Mouse (Mus musculus) hindbrain, embryonic 14.5 days (tissue): ENCODE data around the gene Tuba4a. TPM values are rescaled to one million over a fixed set of nuclear protein-coding genes. Genes with fewer than 3 reads are reported as not detected.
"Not testable (repeated sequence)": the region's sequence is repeated elsewhere in the genome, so short reads cannot be mapped to it uniquely, and the experiment has no call there.

ENCODE experiments used
- ATAC-seq: fragments of 200-750 bp; cut with Nextera tagmentation; 2 replicates; pipeline ENCODE4 v1.8.0; 2017; ENCODE audit warnings: moderate number of reproducible peaks, mild to moderate bottlenecking, moderate TSS enrichment, moderate library complexity; ENCODE audit not compliant: low FRiP score
- DNase-seq: peaks from one replicate; pipeline ENCODE4 v3.0.0-alpha.2; 2015; ENCODE audit warnings: low spot score
- H3K27ac ChIP-seq: fragments of 300-500 bp; sonication (generic); 2 replicates; pipeline ENCODE4 v1.5.1; 2014; ENCODE audit warnings: mild to moderate bottlenecking, moderate library complexity
- H3K27me3 ChIP-seq: fragments of 300-500 bp; sonication (generic); 2 replicates; pipeline ENCODE4 v1.6.1; 2014; ENCODE audit warnings: mild to moderate bottlenecking, low read length, mixed read lengths; ENCODE audit not compliant: control insufficient read depth, insufficient read depth
- H3K36me3 ChIP-seq: fragments of 300-500 bp; sonication (generic); replicated peaks from 2 replicates; pipeline ENCODE4 v1.6.1; 2014; ENCODE audit not compliant: control insufficient read depth, insufficient read depth
- H3K4me1 ChIP-seq: fragments of 300-500 bp; sonication (generic); replicated peaks from 2 replicates; pipeline ENCODE4 v1.6.1; 2014; ENCODE audit warnings: antibody characterized with exemption, low read length, mixed read lengths; ENCODE audit not compliant: control insufficient read depth, insufficient read depth
- H3K4me2 ChIP-seq: fragments of 300-500 bp; sonication (generic); replicated peaks from 2 replicates; pipeline ENCODE4 v1.6.1; 2014; ENCODE audit warnings: mild to moderate bottlenecking, moderate library complexity
- H3K4me3 ChIP-seq: fragments of 300-500 bp; sonication (generic); replicated peaks from 2 replicates; pipeline ENCODE4 v1.5.1; 2014; ENCODE audit warnings: mild to moderate bottlenecking, low read length
- H3K9ac ChIP-seq: fragments of 300-500 bp; sonication (generic); 2 replicates; pipeline ENCODE4 v1.6.1; 2014
- H3K9me3 ChIP-seq: fragments of 300-500 bp; sonication (generic); 2 replicates; pipeline ENCODE4 v1.6.1; 2016; ENCODE audit warnings: low read length; ENCODE audit not compliant: control insufficient read depth
- WGBS: fragments of 180-500 bp; shearing (Covaris S2); extraction: QIAGEN DNeasy Blood & Tissue Kit; methylation state at CpG from one replicate; pipeline ENCODE4 v1.1.7; 2014; 5-methylcytosine and 5-hydroxymethylcytosine counted together
- polyA plus RNA-seq: library from polyadenylated mRNA; unstranded; fragments of >200 nt; fragmentation: Nextera tagmentation; extraction: Ambion mirVana; gene quantifications from 2 replicates; pipeline ENCODE4 v1.2.1, GENCODE M21; 2014

Gene Tuba4a
- polyA plus RNA-seq, 1 experiment from 2014 or later: 13.8 TPM

GRCm38 (mm10) chr1:75239591-75239990 is 19.9 kb upstream of the Tuba4a start:
- H3K4me1 ChIP-seq: peaks cover 15% of the 10 kb centered on the region
- no peak overlapping the region for H3K27ac ChIP-seq
- no peak for ATAC-seq
- no peaks in the 10 kb centered on the region for H3K9me3 ChIP-seq
- peaks cover 30% of the 10 kb centered on the region for H3K36me3 ChIP-seq
- no peak for DNase-seq
- no peak overlapping the region for H3K4me2 ChIP-seq
- WGBS: 83% methylated on average over 10 of the region's 10 CpGs
- no peak overlapping the region for H3K9ac ChIP-seq
- no peaks in the 10 kb centered on the region for H3K27me3 ChIP-seq
- no peak overlapping the region for H3K4me3 ChIP-seq

- H3K9ac ChIP-seq: peak within 1 kb of the TSS; percentile 85
- H3K27me3 ChIP-seq: no peaks in the 10 kb centered on the region
- H3K27ac ChIP-seq: peak within 1 kb of the TSS; percentile 87
- DNase-seq (peak; percentile 68), ATAC-seq (peak; percentile 89)
- no peaks in the 10 kb centered on the region for H3K9me3 ChIP-seq
- peak within 1 kb of the TSS; percentile 83 for H3K4me2 ChIP-seq
- H3K4me1 ChIP-seq: peaks cover 15% of the 10 kb centered on the region
- WGBS: 1% methylated on average over 64 of the region's 64 CpGs
- peak within 1 kb of the TSS; percentile 63 for H3K4me3 ChIP-seq
- H3K36me3 ChIP-seq: peaks cover 20% of the 10 kb centered on the region
Observed at GRCm38 (mm10) chr1:75236117-75237050, 16.7 kb upstream of the Tuba4a start, which contains the start of gene Dnajb2. Gene Dnajb2 (plus strand): TSS chr1:75236406.

DNA sequence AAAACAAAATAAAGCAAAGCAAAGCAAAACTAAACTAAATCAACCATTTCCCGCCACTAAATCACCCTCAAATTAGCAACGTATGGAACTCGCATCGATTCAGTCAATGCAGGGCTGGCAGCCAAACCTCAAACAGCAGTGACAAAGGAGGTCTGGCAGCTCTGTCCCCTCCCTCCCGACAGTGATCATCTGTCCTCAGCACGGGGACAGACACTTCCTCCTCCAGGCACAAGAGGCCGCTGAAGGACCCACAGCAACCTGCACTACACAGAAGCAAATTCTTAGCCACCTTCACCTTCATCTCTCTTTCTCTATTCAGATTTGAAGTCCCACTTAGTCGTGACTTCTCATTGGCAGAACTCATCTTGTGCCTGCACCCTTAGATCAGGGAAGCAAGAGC is 14.9 kb upstream of the Tuba4a start:
- no peak overlapping the region; the same call in 1 of the 2 replicates for H3K27ac ChIP-seq
- H3K4me2 ChIP-seq: no peak overlapping the region
- DNase-seq (peak; percentile 55), ATAC-seq (peak; percentile 64)
- H3K4me3 ChIP-seq: no peak overlapping the region
- no peaks in the 10 kb centered on the region for H3K27me3 ChIP-seq
- H3K36me3 ChIP-seq: peaks cover 6% of the 10 kb centered on the region; the same call in 1 of the 2 replicates
- WGBS: under 1% methylated on average over 8 of the region's 8 CpGs
- no peak overlapping the region for H3K9ac ChIP-seq
- peaks cover 15% of the 10 kb centered on the region for H3K4me1 ChIP-seq
- no peaks in the 10 kb centered on the region for H3K9me3 ChIP-seq

- ATAC-seq: not testable (repeated sequence)
Observed at GRCm38 (mm10) chr1:75232489-75232888, 12.8 kb upstream of the Tuba4a start.

GRCm38 (mm10) chr1:75231664-75232152 is 12.0 kb upstream of the Tuba4a start, which contains the start of gene A630095N17Rik:
Gene A630095N17Rik (minus strand): TSS chr1:75232102.
- no peak within 1 kb of the TSS for H3K9ac ChIP-seq
- H3K4me3 ChIP-seq: no peak within 1 kb of the TSS
- H3K36me3 ChIP-seq: no peaks in the 10 kb centered on the region
- H3K4me2 ChIP-seq: no peak within 1 kb of the TSS
- H3K27ac ChIP-seq: no peak within 1 kb of the TSS
- DNase-seq (no peak), ATAC-seq (no peak)
- H3K4me1 ChIP-seq: 0 out of 2 replicates have a peak, but pooled peaks cover 4% of the 10 kb centered on the region
- H3K27me3 ChIP-seq: no peaks in the 10 kb centered on the region
- H3K9me3 ChIP-seq: no peaks in the 10 kb centered on the region
- 75% methylated on average over 5 of the region's 5 CpGs for WGBS

More at GRCm38 (mm10) chr1:75232489-75232888, 12.8 kb upstream of the Tuba4a start:
- 76% methylated on average over 4 of the region's 4 CpGs for WGBS
- H3K27me3 ChIP-seq, H3K27ac ChIP-seq, H3K36me3 ChIP-seq, DNase-seq, H3K9ac ChIP-seq, H3K4me3 ChIP-seq, H3K4me2 ChIP-seq, H3K9me3 ChIP-seq: not testable (repeated sequence)
- peaks cover 11% of the 10 kb centered on the region for H3K4me1 ChIP-seq

GRCm38 (mm10) chr1:75231224-75231623 is 11.6 kb upstream of the Tuba4a start:
- DNase-seq (no peak), ATAC-seq (no peak)
- H3K36me3 ChIP-seq: no peaks in the 10 kb centered on the region
- 82% methylated on average over 4 of the region's 4 CpGs for WGBS
- no peak overlapping the region for H3K9ac ChIP-seq
- no peak overlapping the region for H3K4me2 ChIP-seq
- no peak overlapping the region for H3K27ac ChIP-seq
- 0 out of 2 replicates have a peak, but pooled peaks cover 4% of the 10 kb centered on the region for H3K4me1 ChIP-seq
- no peak overlapping the region for H3K4me3 ChIP-seq
- no peaks in the 10 kb centered on the region for H3K27me3 ChIP-seq
- H3K9me3 ChIP-seq: no peaks in the 10 kb centered on the region

DNA sequence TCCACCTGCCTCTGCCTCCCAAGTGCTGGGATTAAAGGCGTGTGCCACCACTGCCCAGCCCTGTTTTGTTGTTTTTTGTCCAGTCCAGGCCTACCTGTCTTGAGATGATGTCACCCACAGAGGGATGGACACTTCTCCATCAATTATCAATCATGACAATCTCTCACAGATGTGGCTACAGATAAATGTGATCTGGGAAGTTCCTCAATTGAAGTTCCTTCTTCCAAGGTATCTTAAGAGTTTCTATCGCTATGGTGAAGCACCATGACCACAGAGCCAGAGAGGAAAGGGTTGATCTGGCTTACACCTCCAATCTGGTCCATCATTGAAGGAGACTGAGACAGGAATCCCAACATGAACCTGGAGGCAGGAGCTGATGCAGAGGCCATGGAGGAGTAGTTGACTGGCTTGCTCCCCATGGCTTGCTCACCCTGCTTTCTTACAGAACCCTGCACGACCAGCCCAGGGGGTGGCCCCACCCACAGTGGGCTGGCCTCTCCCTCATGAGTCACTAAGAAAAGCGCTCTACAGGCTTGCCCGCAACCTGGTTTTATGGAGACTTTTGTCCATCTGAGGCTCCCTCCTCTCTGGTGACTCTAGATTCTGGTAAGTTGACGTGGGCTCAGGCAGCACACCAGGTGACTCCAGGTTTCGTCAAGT is 10.8 kb upstream of the Tuba4a start:
- H3K4me1 ChIP-seq: no peaks in the 10 kb centered on the region
- H3K27me3 ChIP-seq: no peaks in the 10 kb centered on the region
- DNase-seq (no peak), ATAC-seq (no peak)
- H3K36me3 ChIP-seq: no peaks in the 10 kb centered on the region
- H3K4me3 ChIP-seq: no peak overlapping the region
- no peak overlapping the region for H3K4me2 ChIP-seq
- H3K27ac ChIP-seq: no peak overlapping the region
- no peaks in the 10 kb centered on the region for H3K9me3 ChIP-seq
- WGBS: 81% methylated on average over 7 of the region's 7 CpGs
- H3K9ac ChIP-seq: no peak overlapping the region

GRCm38 (mm10) chr1:75229158-75229557 is 9.5 kb upstream of the Tuba4a start:
- H3K4me1 ChIP-seq: no peaks in the 10 kb centered on the region
- no peaks in the 10 kb centered on the region for H3K27me3 ChIP-seq
- H3K36me3 ChIP-seq: no peaks in the 10 kb centered on the region
- DNase-seq: no peak
- no peak overlapping the region for H3K4me2 ChIP-seq
- H3K9ac ChIP-seq: no peak overlapping the region
- no peaks in the 10 kb centered on the region for H3K9me3 ChIP-seq
- ATAC-seq: no peak
- WGBS: 79% methylated on average over 4 of the region's 4 CpGs
- H3K4me3 ChIP-seq: no peak overlapping the region
- no peak overlapping the region for H3K27ac ChIP-seq

- DNase-seq (no peak), ATAC-seq (no peak)
- no peak overlapping the region for H3K9ac ChIP-seq
- no peak overlapping the region for H3K27ac ChIP-seq
- no peaks in the 10 kb centered on the region for H3K36me3 ChIP-seq
- H3K4me1 ChIP-seq: no peaks in the 10 kb centered on the region
- no peaks in the 10 kb centered on the region for H3K9me3 ChIP-seq
- WGBS: 65% methylated on average over 1 of the region's 1 CpGs
- H3K4me2 ChIP-seq: no peak overlapping the region
- peaks cover 4% of the 10 kb centered on the region; the same call in 1 of the 2 replicates for H3K27me3 ChIP-seq
- H3K4me3 ChIP-seq: no peak overlapping the region
Observed at GRCm38 (mm10) chr1:75227653-75228052, 8.0 kb upstream of the Tuba4a start.
